Mouse (Mus musculus) frontal cortex, adult (tissue): Measurements from ENCODE around the gene Akap6.

Experiments used
- ATAC-seq: cut with Nextera tagmentation; 2 replicates; pipeline ENCODE4 v1.9.2; 2017; ENCODE audit warnings: mild to moderate bottlenecking, moderate library complexity, mixed read lengths; ENCODE audit not compliant: low TSS enrichment

The Akap6 gene

DNA sequence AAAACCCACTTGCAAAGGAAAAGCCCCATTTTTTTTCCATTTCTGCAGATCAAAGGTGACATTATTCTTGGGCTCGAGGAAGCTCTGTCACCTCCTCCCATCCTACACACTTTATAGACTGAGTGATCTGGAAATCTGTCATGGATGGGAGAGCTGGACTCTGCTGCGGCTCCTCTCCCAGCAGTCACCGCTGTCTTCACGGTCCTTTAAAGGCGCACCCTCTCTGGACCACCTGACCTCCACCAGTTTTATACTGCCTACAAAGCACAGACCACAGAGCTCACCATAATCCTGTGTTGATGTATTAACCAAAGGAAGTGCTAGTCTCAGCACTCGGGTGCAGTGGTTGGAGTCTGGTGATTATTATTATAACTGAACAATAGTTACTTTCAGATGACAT is 330.7 kb downstream of the Akap6 start:
- ATAC-seq: no peak

- no peak for ATAC-seq
These were observed 333.6 kb downstream of the Akap6 start for GRCm38 (mm10) chr12:53032762-53033161.

DNA sequence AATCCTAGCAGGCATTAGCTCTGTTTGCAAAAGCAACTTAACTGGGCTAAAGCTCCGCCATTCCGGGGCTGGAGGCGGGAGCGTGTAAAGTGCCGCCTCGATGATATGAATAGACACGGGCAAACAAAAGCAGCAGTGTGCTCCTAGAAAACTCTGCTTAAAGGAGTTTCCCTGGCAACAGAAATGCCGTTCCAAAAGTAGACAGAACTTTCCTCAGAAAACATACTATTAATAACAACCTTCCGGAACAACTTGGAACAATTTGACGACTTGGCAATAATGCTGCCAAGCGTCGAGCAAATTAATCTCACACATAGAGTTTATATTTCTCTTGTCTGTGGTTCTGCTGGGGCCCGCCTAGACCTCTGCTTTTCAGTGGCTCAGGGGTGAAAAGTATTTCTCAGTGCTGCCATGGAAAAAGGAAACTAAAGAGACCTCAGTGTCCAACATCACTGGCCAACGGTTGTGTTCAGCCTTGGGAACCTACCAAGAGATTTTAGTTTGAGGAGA is 334.3 kb downstream of the Akap6 start:
- peak; percentile 92 for ATAC-seq

- ATAC-seq: peak; percentile 97
These were observed 341.5 kb downstream of the Akap6 start for GRCm38 (mm10) chr12:53040634-53041033.

DNA sequence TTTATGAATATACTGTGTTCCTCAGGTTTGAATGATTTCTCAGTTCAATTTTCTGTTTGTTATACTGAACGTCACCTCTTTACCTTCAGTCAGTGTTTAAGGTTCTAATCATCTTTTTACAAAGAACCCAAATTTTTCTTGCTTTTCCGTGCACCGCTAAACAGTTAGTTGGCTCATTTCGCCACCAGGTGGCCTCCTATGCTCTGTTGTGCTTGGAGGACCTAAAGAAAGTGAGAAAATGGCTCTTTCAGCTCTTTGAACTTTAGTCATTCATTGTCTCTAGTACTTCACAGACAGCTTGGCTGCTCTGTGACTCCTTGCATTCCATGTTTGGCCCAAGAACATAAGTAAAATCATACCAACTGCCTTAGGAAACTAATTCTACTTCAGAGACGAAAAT is 343.6 kb downstream of the Akap6 start:
- no peak for ATAC-seq

DNA sequence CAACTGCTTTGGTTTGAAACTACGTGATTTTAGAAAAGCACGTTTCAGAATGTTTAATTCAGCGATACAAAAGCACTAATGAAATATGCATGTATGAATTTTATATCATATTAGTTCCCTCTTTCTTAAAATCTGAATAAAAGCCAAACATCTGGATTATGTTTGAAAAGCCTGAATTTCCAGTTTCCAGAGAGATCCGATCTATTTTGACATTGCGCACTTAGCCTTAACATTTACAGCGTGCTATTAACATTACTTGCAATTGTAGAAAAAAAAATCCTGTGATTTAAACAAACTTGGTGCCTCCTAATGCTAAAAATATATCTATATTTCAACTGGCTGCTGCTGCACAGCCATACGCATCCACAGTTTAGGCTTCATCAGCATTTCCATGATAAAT is 358.4 kb downstream of the Akap6 start:
- ATAC-seq: no peak

DNA sequence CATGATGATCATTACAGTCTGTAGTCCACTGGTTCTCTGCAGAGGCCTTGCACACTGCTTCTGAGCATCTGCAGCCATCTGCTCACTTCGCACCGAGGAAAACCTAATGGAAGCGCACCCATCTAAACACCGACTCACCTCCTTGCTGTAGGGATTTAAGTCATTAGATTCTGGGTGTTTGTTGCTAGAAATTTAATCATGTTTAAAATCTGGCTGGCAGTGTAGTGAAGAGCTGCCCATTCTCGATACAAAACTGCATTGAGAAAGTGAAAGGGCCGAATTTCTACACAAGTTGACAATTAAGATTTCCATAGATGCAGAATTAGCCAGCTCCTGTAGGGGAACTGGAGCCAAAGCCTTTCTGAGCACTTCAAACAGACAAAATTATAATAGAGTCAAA is 361.7 kb downstream of the Akap6 start:
- peak; percentile 39; the same call in 1 of the 2 replicates for ATAC-seq

- no peak for ATAC-seq
These were observed 362.4 kb downstream of the Akap6 start for GRCm38 (mm10) chr12:53061466-53062124.

- ATAC-seq: no peak
These were observed 363.8 kb downstream of the Akap6 start for GRCm38 (mm10) chr12:53063003-53063402.

- ATAC-seq: no peak
These were observed 365.1 kb downstream of the Akap6 start for GRCm38 (mm10) chr12:53064241-53064760.

DNA sequence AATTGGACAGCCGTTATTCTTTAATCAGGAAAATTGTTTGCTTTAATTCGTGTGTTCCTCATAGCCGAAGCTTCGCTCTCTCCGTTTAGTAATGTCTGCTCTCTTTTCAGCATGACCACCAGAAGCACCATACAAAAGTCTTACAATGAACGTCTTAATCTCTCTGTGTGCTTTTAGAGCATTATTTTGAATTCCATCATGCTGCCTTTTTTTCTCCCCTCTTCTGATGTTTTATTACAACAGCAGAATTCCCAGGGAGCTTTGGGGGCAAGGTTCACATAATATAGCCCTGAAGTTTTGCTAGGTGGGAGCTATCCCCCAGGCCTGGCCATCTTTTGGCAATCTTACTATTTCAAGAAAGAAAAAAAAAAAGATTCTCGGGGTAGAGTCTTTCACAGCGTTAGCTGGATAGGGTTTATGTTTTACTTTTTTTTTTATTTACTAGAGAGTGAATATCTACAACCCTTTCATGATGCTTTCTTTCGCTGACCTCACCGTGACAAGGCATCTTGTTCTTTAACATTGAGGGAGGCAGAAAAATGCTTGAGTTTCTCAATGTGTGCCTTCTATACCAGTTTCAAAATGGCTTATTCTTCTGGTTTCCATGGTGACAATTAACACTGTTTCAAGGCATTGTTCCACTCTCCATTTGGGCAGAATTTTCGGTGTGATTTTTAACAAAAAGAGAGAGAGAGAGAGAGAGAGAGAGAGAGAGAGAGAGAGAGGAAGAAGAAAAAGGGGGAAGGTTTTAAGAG is 366.0 kb downstream of the Akap6 start:
- ATAC-seq: no peak

- no peak for ATAC-seq
These were observed 367.1 kb downstream of the Akap6 start for GRCm38 (mm10) chr12:53066321-53066720.

- no peak for ATAC-seq
These were observed 371.7 kb downstream of the Akap6 start for GRCm38 (mm10) chr12:53070907-53071306.

GRCm38 (mm10) chr12:53076595-53077400 is 377.6 kb downstream of the Akap6 start:
- no peak for ATAC-seq

- ATAC-seq: no peak
These were observed 386.6 kb downstream of the Akap6 start for GRCm38 (mm10) chr12:53085789-53086188.

GRCm38 (mm10) chr12:53112276-53112675 is 413.1 kb downstream of the Akap6 start:
- no peak for ATAC-seq

DNA sequence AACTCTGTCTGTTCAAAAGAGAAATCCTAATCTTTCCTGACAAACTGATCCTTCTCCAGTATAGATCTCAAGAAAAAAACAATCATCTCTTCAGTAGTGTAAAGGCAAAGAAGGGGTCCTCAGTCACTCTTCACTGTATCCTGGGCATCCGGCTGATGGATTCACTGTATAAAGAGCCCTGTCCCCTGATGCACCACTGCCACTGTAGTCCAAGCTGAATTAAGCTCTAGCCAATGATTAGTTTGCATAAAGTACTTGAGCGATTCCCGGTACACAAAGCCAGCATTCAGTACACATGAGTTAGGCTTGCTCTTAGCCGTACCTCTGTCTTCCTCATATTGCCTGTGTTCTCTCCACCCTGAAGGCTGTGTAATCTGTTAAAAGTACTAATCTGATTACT is 420.2 kb downstream of the Akap6 start:
- ATAC-seq: no peak

DNA sequence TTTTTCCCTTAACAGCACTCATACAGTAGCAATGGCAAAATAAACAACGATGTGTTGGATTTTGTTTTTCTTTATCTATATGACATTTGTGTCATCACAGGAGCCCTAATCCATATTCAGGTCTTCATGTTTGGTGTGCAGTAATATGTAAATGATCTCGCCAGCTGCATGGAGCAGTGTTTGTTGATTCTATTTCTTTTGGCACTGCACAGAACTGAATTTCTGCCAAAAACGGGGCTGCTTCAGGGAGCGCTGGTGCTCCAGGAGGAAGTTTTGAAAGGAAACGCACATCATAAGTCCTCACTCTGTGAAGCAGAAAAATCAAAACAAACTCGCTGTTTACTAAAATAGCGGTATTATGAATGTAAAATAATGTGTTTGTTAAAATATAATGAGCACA is 424.9 kb downstream of the Akap6 start:
- ATAC-seq: peak; percentile 77

DNA sequence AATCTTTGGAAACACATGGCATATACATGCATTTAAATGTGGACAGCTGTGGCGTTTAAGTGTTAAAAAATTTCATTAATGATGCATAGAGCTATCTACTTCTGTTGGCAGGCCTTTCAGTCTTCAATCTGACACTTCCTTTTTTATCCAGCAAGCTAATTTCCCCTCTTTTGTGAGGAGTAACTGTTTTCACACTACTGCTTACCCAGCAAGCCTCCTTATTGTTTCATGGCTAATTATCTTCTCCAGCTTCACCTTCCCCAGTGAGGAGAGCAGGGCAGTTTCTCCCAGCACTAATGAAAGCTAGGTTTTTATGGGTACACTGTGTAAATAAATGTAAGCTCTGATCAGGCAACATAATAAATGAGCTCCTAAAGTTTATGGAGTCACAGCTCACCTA is 425.5 kb downstream of the Akap6 start:
- ATAC-seq: no peak

DNA sequence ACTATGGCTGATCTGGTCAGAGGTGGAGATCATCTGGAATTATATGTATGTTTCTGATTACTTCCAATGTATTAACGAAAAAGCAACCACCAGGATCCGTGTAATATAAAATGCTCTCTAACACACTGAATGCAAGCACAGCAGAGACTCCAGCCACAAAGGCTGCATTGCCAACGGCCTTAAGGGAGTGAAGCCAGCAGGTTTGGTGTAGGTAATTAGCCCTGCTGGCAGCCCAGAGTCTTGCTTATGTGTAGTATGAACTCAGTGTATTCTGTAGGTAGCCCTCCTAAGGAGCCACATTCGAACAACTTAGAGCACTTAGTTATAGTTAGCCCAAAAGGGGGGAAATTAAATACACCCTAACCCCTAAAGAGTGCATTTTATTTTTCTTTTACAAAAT is 426.1 kb downstream of the Akap6 start:
- no peak for ATAC-seq

- ATAC-seq: no peak
These were observed 435.0 kb downstream of the Akap6 start for GRCm38 (mm10) chr12:53134196-53134595.

- no peak for ATAC-seq
These were observed 438.1 kb downstream of the Akap6 start for GRCm38 (mm10) chr12:53137331-53137730.
